Mouse (Mus musculus) olfactory bulb, adult 2 months (tissue): ENCODE data around the gene Acaa1a.

Experiments
- CTCF ChIP-seq: fragments of 200-500 bp; IDR thresholded peaks from 2 replicates; pipeline ENCODE4 v1.5.1; 2012; ENCODE audit warnings: low read depth, mild to moderate bottlenecking, low read length, moderate library complexity; ENCODE audit not compliant: insufficient read depth
- POLR2A ChIP-seq: fragments of 200-500 bp; IDR thresholded peaks from 2 replicates; pipeline ENCODE4 v1.6.1; 2012; ENCODE audit warnings: mild to moderate bottlenecking, low read depth, low read length, moderate library complexity; ENCODE audit not compliant: insufficient read depth

DNA sequence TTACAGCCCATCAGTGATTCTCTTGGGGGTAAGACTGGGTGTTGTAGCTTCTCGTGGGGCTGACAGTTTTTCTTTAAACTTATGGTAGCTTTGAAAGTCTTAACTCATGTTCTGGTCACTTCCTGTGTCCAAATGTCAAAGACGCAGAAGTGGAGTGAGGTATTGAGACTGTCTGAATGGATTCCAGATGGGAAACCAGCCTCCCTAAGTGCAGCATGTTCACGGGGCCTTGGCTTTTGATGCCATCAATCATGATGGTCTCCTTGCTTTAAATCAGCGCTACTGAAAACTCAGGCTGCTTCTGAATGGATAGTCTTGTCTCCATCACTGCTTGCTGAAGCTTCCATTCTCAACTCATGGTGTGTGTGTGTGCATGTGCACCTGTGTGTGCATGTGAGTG, 31.8 kb downstream of the Acaa1a start:
- TF ChIP-seq CTCF (no peak), POLR2A (no peak)
